In the genomic region with DNA sequence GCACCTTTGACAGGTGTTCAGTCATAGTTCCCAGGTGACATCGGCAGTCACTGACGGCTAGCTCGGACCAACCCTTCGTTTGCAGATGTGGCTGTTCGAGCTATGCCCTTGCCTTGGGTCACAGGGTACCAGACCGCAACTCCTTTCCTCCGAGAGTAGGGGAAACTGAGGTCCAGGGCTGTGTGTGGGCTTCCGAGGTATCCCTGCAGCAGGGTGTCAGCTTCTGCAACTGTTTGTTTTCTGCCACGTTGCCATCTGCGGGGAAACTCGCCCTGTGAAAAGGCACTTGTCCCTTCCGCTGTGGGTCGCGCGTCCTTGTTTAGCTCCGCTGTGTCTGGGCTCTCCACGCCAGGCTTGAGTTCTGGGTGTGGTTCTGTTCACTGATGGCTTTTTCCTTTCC, we compare ENCODE assay signal across 9 mouse cellular contexts. TPM values are rescaled to one million over a fixed set of nuclear protein-coding genes. Genes with fewer than 3 reads are reported as not detected.
DNase-seq lines count a peak whose midpoint lies in the region; ATAC-seq and TF ChIP-seq lines count a peak whose summit lies in the region.
"Had no signal": no experiment of that assay in that cellular context is flagged by ENCODE, and none has a peak within 500 bp of the region (broad histone marks: within the 10 kb centered on the region; RNA-seq: fewer than 3 reads in every experiment).

No protein-coding gene starts in this region.

- H3K27ac ChIP-seq in embryonic facial prominence, embryonic 10.5 days (replicated peaks): peak overlapping the region; percentile 85
- H3K27ac ChIP-seq in limb, embryonic 14.5 days (replicated peaks; ENCODE audit: low read depth, low read length): no peak overlapping the region
- peak overlapping the region; percentile 47 for H3K27ac ChIP-seq in midbrain, embryonic 16.5 days (ENCODE audit: low read length)

- no peaks in the 10 kb centered on the region for H3K9me3 ChIP-seq in embryonic facial prominence, embryonic 10.5 days
- H3K9me3 ChIP-seq in limb, embryonic 14.5 days (ENCODE audit: control insufficient read depth, low read length): no peaks in the 10 kb centered on the region
- H3K9me3 ChIP-seq in midbrain, embryonic 16.5 days (replicated peaks; ENCODE audit: control insufficient read depth, low read length, poor library complexity, severe bottlenecking): no peaks in the 10 kb centered on the region

- peak overlapping the region; percentile 86 for H3K4me3 ChIP-seq in embryonic facial prominence, embryonic 10.5 days
- H3K4me3 ChIP-seq in limb, embryonic 14.5 days (replicated peaks; ENCODE audit: low read length): peak overlapping the region; percentile 64
- peak overlapping the region; percentile 87 for H3K4me3 ChIP-seq in midbrain, embryonic 16.5 days (ENCODE audit: low read depth, low read length)

- peaks cover 26% of the 10 kb centered on the region for H3K4me1 ChIP-seq in embryonic facial prominence, embryonic 10.5 days
- H3K4me1 ChIP-seq in limb, embryonic 14.5 days (ENCODE audit: control insufficient read depth, insufficient read depth, low read length): peaks cover 8% of the 10 kb centered on the region; the same call in 1 of the 2 replicates
- peaks cover 12% of the 10 kb centered on the region for H3K4me1 ChIP-seq in midbrain, embryonic 16.5 days (ENCODE audit: control insufficient read depth, insufficient read depth, low read length)

- H3K27me3 ChIP-seq in embryonic facial prominence, embryonic 10.5 days (replicated peaks; ENCODE audit: low read depth, poor library complexity, severe bottlenecking): 0 out of 2 replicates have a peak, but pooled peaks cover 10% of the 10 kb centered on the region
- no peaks in the 10 kb centered on the region for H3K27me3 ChIP-seq in limb, embryonic 14.5 days (ENCODE audit: control insufficient read depth, insufficient read depth, low read length)
- H3K27me3 ChIP-seq in midbrain, embryonic 16.5 days (ENCODE audit: control insufficient read depth, insufficient read depth, low read depth, low read length): no peaks in the 10 kb centered on the region

- peak overlapping the region; percentile 98 for H3K4me2 ChIP-seq in limb, embryonic 14.5 days (replicated peaks; ENCODE audit: low read depth, low read length, severe bottlenecking)
- H3K4me2 ChIP-seq in midbrain, embryonic 16.5 days (ENCODE audit: low read length): peak overlapping the region; percentile 67

- 13% methylated on average over 17 of the region's 17 CpGs for WGBS in embryonic facial prominence, embryonic 10.5 days
- 3% methylated on average over 17 of the region's 17 CpGs for WGBS in limb, embryonic 14.5 days
- 5% methylated on average over 17 of the region's 17 CpGs for WGBS in midbrain, embryonic 16.5 days

- peak overlapping the region; percentile 77 for H3K9ac ChIP-seq in limb, embryonic 14.5 days (ENCODE audit: low read depth, low read length, severe bottlenecking)
- peak overlapping the region; percentile 88 for H3K9ac ChIP-seq in midbrain, embryonic 16.5 days (ENCODE audit: low read depth, low read length)

- peak; percentile 23 for DNase-seq in retina, embryonic 14.5 days (ENCODE audit: low spot score)
- DNase-seq in retina, postnatal 1 day: no peak
- peak; percentile 16 for DNase-seq in T-cell, adult 2 months (ENCODE audit: low spot score)
- DNase-seq in embryonic facial prominence, embryonic 10.5 days (ENCODE audit: low spot score): no peak
- peak; percentile 29 for DNase-seq in heart, postnatal 4 days
- DNase-seq in limb, embryonic 14.5 days (ENCODE audit: low spot score): no peak
- no peak for DNase-seq in ovary, postnatal 10 days (ENCODE audit: low spot score)

- ATAC-seq in limb, embryonic 14.5 days (ENCODE audit: low FRiP score, low read depth): no peak; the same call in 1 of the 2 replicates
- ATAC-seq in midbrain, embryonic 16.5 days: peak; percentile 49

- no peaks in the 10 kb centered on the region for H3K36me3 ChIP-seq in embryonic facial prominence, embryonic 10.5 days (replicated peaks)
- no peaks in the 10 kb centered on the region for H3K36me3 ChIP-seq in limb, embryonic 14.5 days (ENCODE audit: control insufficient read depth, insufficient read depth, low read length)
- H3K36me3 ChIP-seq in midbrain, embryonic 16.5 days (ENCODE audit: control insufficient read depth, insufficient read depth, low read length): no peaks in the 10 kb centered on the region

- no peak for TF ChIP-seq POLR2A in limb, embryonic 14.5 days (IDR thresholded peaks at IDR 0.05; ENCODE audit: borderline replicate concordance, extremely low read depth, insufficient read depth, insufficient read length)

RNA-seq across cellular contexts. Expression of a gene that starts 0.5 kb away (rescaled TPM):
- polyA plus RNA-seq in embryonic facial prominence, embryonic 10.5 days (2016; fragmentation: Nextera tagmentation; extraction: Ambion mirVana): 1.3 and 1.6 TPM in 2 replicates
- 10 to 100 TPM; 11.6 to 12.0 TPM for total RNA-seq in heart, postnatal 4 days (2021)
- 15.9 and 20.2 TPM in 2 replicates for polyA plus RNA-seq in limb, embryonic 14.5 days (2012; rRNA removed)
- polyA plus RNA-seq in limb, embryonic 14.5 days (2014; fragmentation: Nextera tagmentation; extraction: Ambion mirVana): 2.1 and 2.6 TPM in 2 replicates
- 3.5 and 3.7 TPM in 2 replicates for polyA plus RNA-seq in midbrain, embryonic 16.5 days (2015; fragmentation: Nextera tagmentation; extraction: Ambion mirVana)

RNA-seq across cellular contexts. Expression of a gene that starts 19.7 kb away (rescaled TPM):
- 0.50 and 0.96 TPM in 2 replicates for polyA plus RNA-seq in embryonic facial prominence, embryonic 10.5 days (2016; fragmentation: Nextera tagmentation; extraction: Ambion mirVana)
- total RNA-seq in heart, postnatal 4 days (2021): 1 to 10 TPM; 2.9 to 3.7 TPM
- 1.7 and 2.3 TPM in 2 replicates for polyA plus RNA-seq in limb, embryonic 14.5 days (2012; rRNA removed)
- polyA plus RNA-seq in limb, embryonic 14.5 days (2014; fragmentation: Nextera tagmentation; extraction: Ambion mirVana): 1.4 and 2.2 TPM in 2 replicates
- polyA plus RNA-seq in midbrain, embryonic 16.5 days (2015; fragmentation: Nextera tagmentation; extraction: Ambion mirVana): 0.40 and 0.51 TPM in 2 replicates

RNA-seq across cellular contexts. Expression of a gene that starts 53.1 kb away (rescaled TPM):
- not detected in 2 replicates for polyA plus RNA-seq in embryonic facial prominence, embryonic 10.5 days (2016; fragmentation: Nextera tagmentation; extraction: Ambion mirVana)
- not detected for total RNA-seq in heart, postnatal 4 days (2021)
- polyA plus RNA-seq in limb, embryonic 14.5 days (2012; rRNA removed): not detected in 2 replicates
- polyA plus RNA-seq in limb, embryonic 14.5 days (2014; fragmentation: Nextera tagmentation; extraction: Ambion mirVana): not detected in 2 replicates
- polyA plus RNA-seq in midbrain, embryonic 16.5 days (2015; fragmentation: Nextera tagmentation; extraction: Ambion mirVana): not detected in 2 replicates
- total RNA-seq: gastrocnemius, postnatal 4 days had no signal

Comparison
In these comparisons a context has a peak if more than half of its experiments do, and no peak if none do; other contexts are left out.
1. DNase-seq: peak in retina, embryonic 14.5 days (single experiment), T-cell, adult 2 months (single experiment) and heart, postnatal 4 days (single experiment); none in retina, postnatal 1 day (single experiment), embryonic facial prominence, embryonic 10.5 days (single experiment), limb, embryonic 14.5 days (single experiment) and ovary, postnatal 10 days (single experiment).
2. Peak in every context shown above with its lines, with median percentiles within 50 percentile points of each other: H3K4me3 ChIP-seq.